Mouse (Mus musculus) retina, embryonic 14.5 days (tissue): ENCODE results near the gene Gm11096.

Experiments
- DNase-seq: peaks from one replicate; pipeline ENCODE4 v3.0.0-alpha.2; 2015; ENCODE audit warnings: low spot score

Gm11096 gene

GRCm38 (mm10) chr17:81441463-81441862, at the start of gene Gm11096:
TSS of gene Gm11096 (plus strand) at chr17:81441763.
- no peak for DNase-seq

- no peak for DNase-seq
Observed at GRCm38 (mm10) chr17:81393040-81393439, 48.5 kb upstream of the Gm11096 start.

- DNase-seq = no peak
Observed at GRCm38 (mm10) chr17:81394124-81394523, 47.4 kb upstream of the Gm11096 start.

GRCm38 (mm10) chr17:81397434-81397833, 44.1 kb upstream of the Gm11096 start:
- no peak for DNase-seq

GRCm38 (mm10) chr17:81400377-81400776, 41.2 kb upstream of the Gm11096 start:
- DNase-seq = no peak

- DNase-seq = no peak
Observed at GRCm38 (mm10) chr17:81402636-81403035, 38.9 kb upstream of the Gm11096 start.

GRCm38 (mm10) chr17:81403121-81403520, 38.4 kb upstream of the Gm11096 start:
- peak; percentile 9 for DNase-seq

GRCm38 (mm10) chr17:81404225-81404624, 37.3 kb upstream of the Gm11096 start:
- no peak for DNase-seq

- DNase-seq = no peak
Observed at GRCm38 (mm10) chr17:81412736-81413135, 28.8 kb upstream of the Gm11096 start.

- DNase-seq = no peak
Observed at GRCm38 (mm10) chr17:81416361-81417114, 25.0 kb upstream of the Gm11096 start.

GRCm38 (mm10) chr17:81419802-81420459, 21.6 kb upstream of the Gm11096 start:
- peak; percentile 41 for DNase-seq

- DNase-seq = peak; percentile 25
Observed at GRCm38 (mm10) chr17:81424256-81424912, 17.2 kb upstream of the Gm11096 start.

- DNase-seq = no peak
Observed at GRCm38 (mm10) chr17:81427245-81427644, 14.3 kb upstream of the Gm11096 start.

GRCm38 (mm10) chr17:81432733-81433132, 8.8 kb upstream of the Gm11096 start:
- no peak for DNase-seq

GRCm38 (mm10) chr17:81433148-81433547, 8.4 kb upstream of the Gm11096 start:
- DNase-seq = no peak

- no peak for DNase-seq
Observed at GRCm38 (mm10) chr17:81455269-81455668, 13.7 kb downstream of the Gm11096 start.

GRCm38 (mm10) chr17:81455977-81456376, 14.4 kb downstream of the Gm11096 start:
- no peak for DNase-seq

GRCm38 (mm10) chr17:81459379-81459778, 17.8 kb downstream of the Gm11096 start:
- DNase-seq = no peak

- DNase-seq = no peak
Observed at GRCm38 (mm10) chr17:81468941-81469340, 27.4 kb downstream of the Gm11096 start.

- peak; percentile 34 for DNase-seq
Observed at GRCm38 (mm10) chr17:81473363-81473762, 31.8 kb downstream of the Gm11096 start.

GRCm38 (mm10) chr17:81477420-81477819, 35.9 kb downstream of the Gm11096 start:
- DNase-seq = no peak

- no peak for DNase-seq
Observed at GRCm38 (mm10) chr17:81479807-81480206, 38.2 kb downstream of the Gm11096 start.
